Mouse (Mus musculus) stomach, embryonic 14.5 days (tissue): Measurements from ENCODE around the gene Pde4b. TPM values are rescaled to one million over a fixed set of nuclear protein-coding genes. Genes with fewer than 3 reads are reported as not detected.
A peak's percentile ranks its signal among the peaks of the same experiment; 100 is the strongest.

ENCODE experiments used
- ATAC-seq: fragments of 200-750 bp; cut with Nextera tagmentation; 2 replicates; pipeline ENCODE4 v1.8.0; 2017; ENCODE audit warnings: low read depth, moderate TSS enrichment; ENCODE audit not compliant: insufficient number of reproducible peaks, insufficient read depth, low FRiP score
- H3K27ac ChIP-seq: fragments of 300-500 bp; sonication (generic); 2 replicates; pipeline ENCODE4 v1.5.1; 2014; ENCODE audit warnings: mild to moderate bottlenecking, low read length, moderate library complexity, mixed read lengths
- H3K27me3 ChIP-seq: fragments of 300-500 bp; sonication (generic); 2 replicates; pipeline ENCODE4 v1.6.1; 2014; ENCODE audit warnings: low read length, control low read depth, mixed read lengths; ENCODE audit not compliant: control insufficient read depth, insufficient read depth
- H3K36me3 ChIP-seq: fragments of 300-500 bp; sonication (generic); 2 replicates; pipeline ENCODE4 v1.6.1; 2014; ENCODE audit warnings: mild to moderate bottlenecking, control low read depth, low read length, moderate library complexity, mixed read lengths; ENCODE audit not compliant: control insufficient read depth, insufficient read depth
- H3K4me1 ChIP-seq: fragments of 300-500 bp; sonication (generic); 2 replicates; pipeline ENCODE4 v1.6.1; 2014; ENCODE audit warnings: low read length, control low read depth, mixed read lengths; ENCODE audit not compliant: control insufficient read depth, insufficient read depth
- H3K4me2 ChIP-seq: fragments of 300-500 bp; sonication (generic); replicated peaks from 2 replicates; pipeline ENCODE4 v1.6.1; 2014; ENCODE audit warnings: low read depth, low read length, control low read depth
- H3K4me3 ChIP-seq: fragments of 300-500 bp; sonication (generic); 2 replicates; pipeline ENCODE4 v1.5.1; 2014; ENCODE audit warnings: low read depth, low read length, control low read depth
- H3K9ac ChIP-seq: fragments of 300-500 bp; sonication (generic); replicated peaks from 2 replicates; pipeline ENCODE4 v1.6.1; 2014; ENCODE audit warnings: low read depth, mild to moderate bottlenecking, control low read depth, low read length, moderate library complexity, mixed read lengths
- H3K9me3 ChIP-seq: fragments of 300-500 bp; sonication (generic); 2 replicates; pipeline ENCODE4 v1.6.1; 2016; ENCODE audit warnings: low read depth, low read length, control low read depth; ENCODE audit not compliant: control insufficient read depth
- WGBS: fragments of 180-500 bp; shearing (Covaris S2); extraction: QIAGEN DNeasy Blood & Tissue Kit; methylation state at CpG from one replicate; pipeline ENCODE4 v1.1.7; 2014; 5-methylcytosine and 5-hydroxymethylcytosine counted together
- polyA plus RNA-seq: library from polyadenylated mRNA; unstranded; fragments of >200 nt; fragmentation: Nextera tagmentation; extraction: Ambion mirVana; gene quantifications from 2 replicates; pipeline ENCODE4 v1.2.1, GENCODE M21; 2014

Pde4b gene
- polyA plus RNA-seq, 1 experiment from 2014 or later, result 16.5 TPM

DNA sequence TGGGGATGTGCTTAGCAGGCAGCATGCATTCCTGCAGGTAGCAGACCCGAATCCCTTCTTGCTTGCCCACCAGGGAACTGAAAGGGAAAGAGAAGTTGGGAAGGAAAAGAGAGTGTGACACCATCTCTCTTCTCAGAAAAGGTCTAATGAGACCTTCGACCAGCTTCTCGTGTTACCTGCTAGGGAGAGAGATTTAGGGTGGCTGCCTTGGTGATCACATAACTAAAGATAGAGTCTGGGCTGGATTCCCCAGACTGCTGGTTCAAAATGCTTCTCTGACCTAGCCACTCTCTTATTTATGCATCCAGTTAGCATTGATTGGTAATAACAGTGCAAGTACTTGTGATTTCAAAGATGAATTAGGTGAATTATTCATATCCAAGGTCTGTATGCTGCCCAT lies 448.5 kb downstream of the Pde4b start:
- Histone ChIP-seq H3K9me3 (no peaks in the 10 kb centered on the region), H3K27me3 (no peaks in the 10 kb centered on the region), H3K27ac (no peak overlapping the region), H3K4me1 (no peaks in the 10 kb centered on the region), H3K4me2 (no peak overlapping the region), H3K36me3 (no peaks in the 10 kb centered on the region), H3K9ac (no peak overlapping the region), H3K4me3 (no peak overlapping the region)
- WGBS, result 70% methylated on average over 3 of the region's 3 CpGs
- ATAC-seq, result no peak

- H3K36me3 ChIP-seq, result no peaks in the 10 kb centered on the region
- ATAC-seq, result no peak
- no peaks in the 10 kb centered on the region for H3K4me1 ChIP-seq
- H3K27me3 ChIP-seq, result no peaks in the 10 kb centered on the region
- no peaks in the 10 kb centered on the region for H3K9me3 ChIP-seq
- no peak overlapping the region for H3K27ac ChIP-seq
- 69% methylated on average over 1 of the region's 1 CpGs for WGBS
- H3K9ac ChIP-seq, result no peak overlapping the region
- no peak overlapping the region for H3K4me3 ChIP-seq
- H3K4me2 ChIP-seq, result no peak overlapping the region
Measured at GRCm38 (mm10) chr4:102538266-102538665, 450.9 kb downstream of the Pde4b start.

- no peaks in the 10 kb centered on the region for H3K36me3 ChIP-seq
Measured at GRCm38 (mm10) chr4:102538793-102539192, 451.4 kb downstream of the Pde4b start.

DNA sequence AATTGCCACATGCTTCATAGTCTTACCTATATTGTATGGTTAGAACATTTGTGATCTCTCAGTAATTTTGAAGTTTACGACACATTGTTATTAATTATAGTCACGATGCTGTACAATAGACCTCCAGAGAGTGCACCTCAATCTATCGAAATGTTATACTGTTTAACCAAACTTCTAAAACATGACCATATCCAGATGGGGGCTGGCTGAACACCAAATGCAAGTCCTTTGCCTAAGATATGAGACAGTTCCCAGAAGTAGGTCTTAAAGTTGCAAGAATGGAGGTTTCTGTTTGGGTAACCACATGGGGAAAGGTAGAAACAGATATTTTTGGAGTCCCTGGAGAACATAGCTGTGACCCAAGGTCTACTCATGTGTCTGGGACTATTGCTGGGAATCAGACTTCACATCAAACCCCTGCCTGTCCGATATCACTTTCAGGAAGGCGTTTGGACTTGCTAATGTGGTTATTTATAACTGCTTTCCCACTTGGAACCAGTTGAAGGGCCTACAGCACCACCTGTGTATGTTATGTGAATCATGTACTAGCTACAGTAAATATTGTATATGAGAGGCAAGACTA lies 452.3 kb downstream of the Pde4b start:
- no peaks in the 10 kb centered on the region for H3K9me3 ChIP-seq
- 65% methylated on average over 5 of the region's 5 CpGs for WGBS

More at GRCm38 (mm10) chr4:102538793-102539192, 451.4 kb downstream of the Pde4b start:
- Histone ChIP-seq H3K4me2 (no peak overlapping the region), H3K9me3 (no peaks in the 10 kb centered on the region), H3K9ac (no peak overlapping the region), H3K27me3 (no peaks in the 10 kb centered on the region), H3K4me1 (no peaks in the 10 kb centered on the region), H3K27ac (no peak overlapping the region), H3K4me3 (no peak overlapping the region)
- ATAC-seq, result no peak
- WGBS, result 85% methylated on average over 2 of the region's 2 CpGs

GRCm38 (mm10) chr4:102542976-102543375 lies 455.6 kb downstream of the Pde4b start:
- WGBS, result 71% methylated on average over 3 of the region's 3 CpGs
- no peaks in the 10 kb centered on the region for H3K36me3 ChIP-seq
- H3K27me3 ChIP-seq, result no peaks in the 10 kb centered on the region
- no peak overlapping the region for H3K27ac ChIP-seq
- H3K4me1 ChIP-seq, result no peaks in the 10 kb centered on the region
- no peak overlapping the region for H3K4me3 ChIP-seq
- ATAC-seq, result no peak
- H3K9me3 ChIP-seq, result no peaks in the 10 kb centered on the region
- no peak overlapping the region for H3K9ac ChIP-seq
- no peak overlapping the region for H3K4me2 ChIP-seq

More for the DNA sequence above, 452.3 kb downstream of the Pde4b start:
- H3K9ac ChIP-seq, result no peak overlapping the region
- H3K27ac ChIP-seq, result 0 out of 2 replicates have a peak overlapping the region, but pooled peaks have one; percentile 34
- H3K27me3 ChIP-seq, result no peaks in the 10 kb centered on the region
- no peaks in the 10 kb centered on the region for H3K4me1 ChIP-seq
- ATAC-seq, result 0 out of 2 replicates have a peak, but pooled peaks have one; percentile 53
- no peaks in the 10 kb centered on the region for H3K36me3 ChIP-seq
- no peak overlapping the region for H3K4me3 ChIP-seq
- H3K4me2 ChIP-seq, result no peak overlapping the region

GRCm38 (mm10) chr4:102545226-102545625 lies 457.9 kb downstream of the Pde4b start:
- no peak for ATAC-seq
- Histone ChIP-seq H3K9me3 (no peaks in the 10 kb centered on the region), H3K36me3 (no peaks in the 10 kb centered on the region), H3K4me3 (no peak overlapping the region), H3K27ac (no peak overlapping the region), H3K4me1 (no peaks in the 10 kb centered on the region), H3K27me3 (no peaks in the 10 kb centered on the region), H3K9ac (no peak overlapping the region), H3K4me2 (no peak overlapping the region)
- WGBS, result 77% methylated on average over 4 of the region's 4 CpGs

DNA sequence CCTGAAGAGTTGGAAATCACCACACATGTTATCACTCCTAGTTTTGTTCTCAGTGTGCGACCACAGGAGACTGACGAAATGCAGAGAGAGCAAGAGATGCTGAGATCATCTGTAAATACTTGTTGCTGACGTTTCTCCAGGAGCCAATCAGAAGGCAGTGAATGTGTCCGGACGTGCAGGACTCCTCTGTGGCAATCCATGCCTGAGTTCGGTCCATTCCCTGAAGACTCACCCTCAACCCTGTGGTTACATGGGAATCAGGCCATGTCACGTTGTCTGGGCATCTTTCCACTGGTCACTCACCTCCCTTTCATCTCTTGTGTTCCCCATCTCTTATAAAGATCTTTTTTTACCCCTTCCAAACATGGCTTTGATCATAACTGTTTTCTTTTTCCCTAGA lies 468.2 kb downstream of the Pde4b start:
- no peak overlapping the region for H3K27ac ChIP-seq
- H3K27me3 ChIP-seq, result no peaks in the 10 kb centered on the region
- no peak overlapping the region for H3K9ac ChIP-seq
- no peak for ATAC-seq
- WGBS, result 74% methylated on average over 7 of the region's 7 CpGs
- H3K36me3 ChIP-seq, result no peaks in the 10 kb centered on the region
- no peak overlapping the region for H3K4me3 ChIP-seq
- 0 out of 2 replicates have a peak, but pooled peaks cover 6% of the 10 kb centered on the region for H3K4me1 ChIP-seq
- no peaks in the 10 kb centered on the region for H3K9me3 ChIP-seq
- H3K4me2 ChIP-seq, result no peak overlapping the region

DNA sequence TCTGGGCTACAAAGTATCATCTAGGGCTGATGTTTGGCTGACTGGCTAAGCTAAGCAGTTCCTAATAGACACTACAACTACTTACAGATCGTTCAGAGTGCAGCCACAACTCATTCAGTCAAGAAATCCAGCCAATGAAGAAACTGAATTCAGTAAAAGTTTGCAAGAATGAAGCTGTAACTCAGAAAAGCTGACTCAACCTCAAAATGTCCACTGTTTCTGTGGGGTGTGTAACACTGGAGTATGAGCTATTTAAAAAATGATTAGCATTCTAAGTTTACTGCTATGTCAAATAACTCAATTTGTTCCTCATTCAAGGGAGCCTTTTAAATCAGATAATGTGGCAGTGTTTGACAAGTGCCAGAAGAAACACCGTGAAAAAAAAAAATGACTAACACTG lies 469.7 kb downstream of the Pde4b start:
- 36% methylated on average over 2 of the region's 2 CpGs for WGBS
- H3K4me1 ChIP-seq, result 0 out of 2 replicates have a peak, but pooled peaks cover 6% of the 10 kb centered on the region
- H3K4me3 ChIP-seq, result no peak overlapping the region
- H3K9ac ChIP-seq, result no peak overlapping the region
- H3K9me3 ChIP-seq, result no peaks in the 10 kb centered on the region
- no peak overlapping the region for H3K4me2 ChIP-seq
- no peak overlapping the region for H3K27ac ChIP-seq
- ATAC-seq, result no peak
- H3K27me3 ChIP-seq, result no peaks in the 10 kb centered on the region
- no peaks in the 10 kb centered on the region for H3K36me3 ChIP-seq
